Mouse (Mus musculus) heart, postnatal 36 days (tissue): Measurements from ENCODE around the gene Ccdc73. TPM values are rescaled to one million over a fixed set of nuclear protein-coding genes. Genes with fewer than 3 reads are reported as not detected.
"Not testable (repeated sequence)": the region's sequence is repeated elsewhere in the genome, so short reads cannot be mapped to it uniquely, and the experiment has no call there.

Experiments used
- DNase-seq, 2 experiments: peaks; one replicate each; pipeline ENCODE4 v3.0.0; 2021 to 2022
- intact Hi-C: fragments of 180-260 bp; cut with DNase I; formaldehyde crosslinking; loops from one replicate; pipeline ENCODE4 v1.15.1; 2025
- total RNA-seq, 2 experiments: library from RNA; stranded (reverse); gene quantifications; 2 replicates each; pipeline ENCODE4 v1.2.3; 2021

Ccdc73 gene
- total RNA-seq, 2 experiments from 2014 or later, result 3.1 to 4.8 TPM

DNA sequence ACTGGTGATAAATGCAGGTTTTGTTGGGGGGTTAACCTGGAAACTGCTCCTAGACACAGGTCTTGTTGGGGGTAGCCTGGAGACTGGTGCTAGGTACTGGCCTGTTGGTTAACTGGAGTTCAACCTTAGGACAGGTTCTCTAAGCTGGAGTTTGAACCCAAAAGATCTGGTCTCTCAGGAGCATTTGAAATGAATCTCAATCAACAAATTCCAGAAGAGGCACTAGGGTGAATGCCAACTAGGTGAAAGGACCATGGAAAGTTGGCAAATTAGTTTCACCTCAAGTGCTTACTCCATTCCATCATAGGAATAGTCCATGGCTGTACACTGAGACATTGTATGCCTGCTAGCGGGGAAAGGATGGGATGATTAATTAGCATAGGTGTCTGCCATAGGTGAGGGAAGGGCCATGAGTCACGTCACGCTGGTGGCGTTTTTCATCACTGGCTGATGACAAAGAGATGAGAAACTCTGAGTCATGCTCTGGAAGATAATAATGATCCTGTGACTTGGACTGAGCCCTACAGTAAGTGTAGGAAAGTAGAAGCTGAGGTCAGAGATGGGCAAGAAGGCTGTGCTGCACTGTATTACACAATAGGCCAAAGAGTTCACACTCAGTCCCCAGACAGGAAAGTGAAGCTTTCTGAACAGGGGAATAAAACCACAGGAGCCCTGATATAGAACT, 3.3 kb upstream of the Ccdc73 start:
- intact Hi-C loops, result no loop called here
- DNase-seq, result peak in 1 of 2 experiments; percentile 9

DNA sequence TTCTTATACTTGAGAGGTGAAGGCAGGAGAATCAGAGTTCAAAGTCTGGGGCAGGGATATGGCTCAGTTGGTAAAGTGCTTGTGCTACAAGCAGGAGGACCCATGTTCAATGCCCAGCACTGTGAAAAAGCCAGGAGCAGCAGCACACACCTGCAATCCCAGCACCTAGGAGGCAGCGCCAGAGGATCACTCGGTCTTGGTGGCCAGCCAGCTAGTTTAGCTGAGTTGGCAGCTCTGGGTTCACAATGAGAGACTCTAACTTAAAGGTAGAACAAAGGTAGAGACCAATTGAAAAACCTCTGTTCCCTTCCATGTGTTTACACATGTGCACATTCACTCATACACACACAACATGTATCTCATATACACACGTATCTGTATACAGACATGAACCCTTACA, 1.5 kb downstream of the Ccdc73 start:
- intact Hi-C loops, result no loop called here
- DNase-seq, result no peak

- intact Hi-C loops, result no loop called here
- no peak for DNase-seq
Observed at GRCm38 (mm10) chr2:104878794-104879193, 11.2 kb downstream of the Ccdc73 start.

DNA sequence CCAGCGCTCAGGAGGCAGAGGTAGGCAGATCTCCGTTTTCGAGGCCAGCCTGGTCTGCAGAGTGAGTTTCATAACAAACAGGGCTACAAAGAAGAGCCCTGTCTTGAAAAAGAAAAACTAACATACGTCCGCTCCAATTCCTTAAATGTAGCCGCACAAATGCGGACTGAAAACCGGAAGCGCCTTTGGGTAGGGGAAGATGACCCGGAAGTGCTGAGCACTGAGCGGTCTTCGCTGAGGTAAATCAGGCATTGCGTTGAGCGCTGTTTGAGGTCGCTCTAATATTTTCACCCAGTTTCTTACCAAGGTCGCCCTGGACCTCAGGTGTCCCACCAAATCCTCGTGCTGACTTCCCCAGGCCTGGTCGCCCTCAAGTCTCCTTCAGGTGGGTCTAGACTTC, 18.5 kb downstream of the Ccdc73 start:
- intact Hi-C loops, result no loop called here
- DNase-seq, result no peak

DNA sequence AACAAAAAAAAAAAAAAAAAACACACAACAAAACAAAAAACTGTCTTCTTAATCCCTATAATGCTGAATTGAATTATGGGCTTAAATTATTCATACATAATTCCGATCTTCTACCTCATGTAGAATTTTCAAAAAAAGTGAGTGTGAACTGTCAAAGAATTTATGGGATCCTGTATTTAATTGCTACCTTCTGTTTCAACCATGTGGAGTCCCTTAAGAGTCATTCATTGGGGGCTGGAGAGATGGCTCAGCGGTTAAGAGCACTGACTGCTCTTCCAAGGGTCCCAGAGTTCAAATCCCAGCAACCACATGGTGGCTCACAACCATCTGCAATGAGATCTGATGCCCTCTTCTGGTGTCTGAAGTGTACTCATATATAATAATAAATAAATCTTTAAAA, 19.7 kb downstream of the Ccdc73 start:
- DNase-seq, intact Hi-C loops: not testable (repeated sequence)

- intact Hi-C loops, result loop anchor here (1.0 to 2.0 kb wide), 2 partner anchors 301 to 342 kb away; no protein-coding TSS in a partner anchor
- peak; percentile 67 to 82 for DNase-seq
Observed at GRCm38 (mm10) chr2:104887882-104888566, 20.4 kb downstream of the Ccdc73 start.

- no peak for DNase-seq
- intact Hi-C loops, result no loop called here
Observed at GRCm38 (mm10) chr2:104899975-104900374, 32.4 kb downstream of the Ccdc73 start.

DNA sequence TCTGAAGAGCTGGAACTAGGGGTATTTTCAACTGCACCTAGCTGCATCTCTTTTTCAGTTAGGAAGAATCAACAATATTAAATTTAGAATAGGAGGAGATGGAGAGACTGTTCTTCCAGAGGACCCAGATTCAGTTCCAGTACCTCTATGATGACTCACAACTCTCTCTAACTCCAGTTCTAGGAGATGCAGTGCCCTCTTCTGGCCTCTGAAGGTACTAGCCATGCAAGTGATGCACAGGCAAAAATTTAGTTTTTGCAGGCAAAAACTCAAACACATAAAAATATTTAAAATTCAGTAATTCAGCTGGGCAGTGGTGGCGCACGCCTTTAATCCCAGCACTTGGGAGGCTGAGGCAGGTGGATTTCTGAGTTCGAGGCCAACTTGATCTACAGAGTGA, 48.1 kb downstream of the Ccdc73 start:
- intact Hi-C loops, result no loop called here
- no peak for DNase-seq

- intact Hi-C loops, result no loop called here
- DNase-seq, result no peak
Observed at GRCm38 (mm10) chr2:104964492-104964891, 96.9 kb downstream of the Ccdc73 start.

GRCm38 (mm10) chr2:104981712-104982111, 114.1 kb downstream of the Ccdc73 start:
- DNase-seq, result no peak
- intact Hi-C loops, result no loop called here

GRCm38 (mm10) chr2:104985796-104986195, 118.2 kb downstream of the Ccdc73 start:
- intact Hi-C loops, result no loop called here
- DNase-seq, result no peak

DNA sequence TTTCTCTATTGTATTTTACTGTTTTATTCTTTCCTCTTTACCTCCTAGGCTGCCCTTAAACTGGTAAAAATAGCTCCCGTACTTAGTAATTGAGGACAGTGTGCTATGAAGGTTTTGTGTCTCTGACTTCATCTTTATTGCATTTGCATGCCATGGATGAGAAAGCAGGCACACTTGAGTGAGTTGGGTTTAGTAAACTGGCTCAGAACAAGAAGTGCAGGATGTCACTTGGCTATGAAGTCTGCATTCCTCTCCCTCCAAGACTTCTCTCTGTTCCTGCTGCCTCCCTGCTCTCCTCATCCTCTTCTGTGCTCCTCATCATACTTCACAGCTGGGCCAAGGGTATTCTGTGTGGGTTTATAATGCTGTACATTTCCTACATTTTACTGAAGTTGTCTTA, 121.4 kb downstream of the Ccdc73 start:
- intact Hi-C loops, result no loop called here

DNA sequence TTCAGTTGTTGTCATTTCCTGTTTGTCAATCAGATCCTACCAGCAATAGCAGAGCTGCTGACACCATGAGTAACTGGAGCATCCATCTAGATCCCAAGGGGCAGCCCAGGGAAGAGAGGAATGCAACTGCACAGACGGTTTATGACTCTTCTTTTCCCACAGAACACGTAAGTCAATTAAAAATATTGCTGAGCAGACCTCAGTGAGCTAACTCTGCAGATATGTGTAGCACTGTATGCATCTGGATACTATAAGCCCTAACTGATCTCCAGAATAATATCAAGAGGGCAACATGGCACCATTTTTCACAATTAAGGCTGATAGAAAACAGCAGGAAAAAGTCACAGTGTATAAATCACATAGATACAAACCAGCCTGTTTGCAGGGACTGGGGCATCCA, 126.8 kb downstream of the Ccdc73 start:
- intact Hi-C loops, result no loop called here

More for the DNA sequence above, 121.4 kb downstream of the Ccdc73 start:
- no peak for DNase-seq

DNA sequence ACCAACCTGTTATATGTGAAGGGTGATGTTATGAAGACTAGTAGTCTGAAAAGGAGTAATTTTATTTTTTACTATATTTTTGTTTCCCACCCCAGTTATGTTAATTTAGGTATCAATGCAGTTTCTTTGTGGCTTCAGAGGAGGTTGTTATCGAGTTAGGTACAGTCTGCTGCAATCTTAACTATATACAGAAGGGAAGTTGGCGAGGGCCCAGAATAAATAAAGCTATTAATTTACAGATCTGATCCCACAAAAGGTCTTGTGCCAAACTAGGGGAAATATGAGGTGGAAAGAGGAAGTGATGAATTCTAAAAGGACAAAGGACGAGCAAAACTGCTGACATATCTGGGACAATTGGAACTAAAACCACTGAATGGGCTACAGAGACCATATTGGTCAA, 128.6 kb downstream of the Ccdc73 start:
- DNase-seq, result no peak
- intact Hi-C loops, result no loop called here

More for the DNA sequence above, 126.8 kb downstream of the Ccdc73 start:
- no peak for DNase-seq

- DNase-seq, result no peak
Observed at GRCm38 (mm10) chr2:105007236-105007635, 139.6 kb downstream of the Ccdc73 start.

DNA sequence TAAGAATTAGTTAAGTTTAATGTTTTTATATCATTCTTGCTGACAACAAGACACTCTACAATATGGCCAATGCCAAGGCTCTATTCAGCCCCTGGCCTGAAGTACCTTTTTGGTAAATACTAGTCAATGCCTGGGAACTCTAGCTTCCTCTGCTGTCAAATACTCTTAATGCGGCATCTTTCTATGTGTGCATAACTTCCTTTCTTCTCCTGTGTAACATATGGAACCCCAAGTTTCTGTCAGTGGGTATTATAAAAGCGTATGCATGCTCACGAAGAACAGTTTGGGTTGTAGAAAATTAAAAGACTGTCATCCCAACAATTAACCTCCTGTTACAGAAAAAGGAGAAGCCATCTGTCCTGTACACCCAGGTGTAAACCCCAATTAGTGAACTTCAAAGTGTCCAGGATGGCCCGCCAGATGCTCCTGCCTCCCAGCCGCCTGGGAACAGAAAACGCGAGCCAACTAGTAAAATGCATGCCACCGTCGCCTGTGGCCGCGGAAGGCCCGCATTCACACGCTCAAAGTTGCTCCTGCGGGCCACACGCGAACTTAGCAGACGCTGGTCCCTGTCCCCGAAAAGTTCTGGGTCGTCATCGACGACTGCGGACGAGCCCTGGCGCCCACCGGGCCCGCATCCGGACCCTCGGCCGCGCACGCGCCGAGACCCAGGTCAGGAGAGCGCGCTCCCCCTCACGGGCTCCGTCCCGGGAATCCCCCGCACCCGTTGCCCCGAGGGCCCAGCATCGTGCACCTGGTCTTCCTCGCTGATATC, 148.8 kb downstream of the Ccdc73 start:
- intact Hi-C loops, result loop anchor here (5.0 kb wide), 3 partner anchors 111 to 216 kb away; partner anchors contain the start of gene Wt1
- DNase-seq, result no peak

More at GRCm38 (mm10) chr2:105007236-105007635, 139.6 kb downstream of the Ccdc73 start:
- intact Hi-C loops, result no loop called here

- DNase-seq, result peak; percentile 93 to 94
- intact Hi-C loops, result loop anchor here (5.0 kb wide), 3 partner anchors 110 to 215 kb away; partner anchors contain the start of gene Wt1
Observed at GRCm38 (mm10) chr2:105016967-105017287, 149.3 kb downstream of the Ccdc73 start, which contains the start of gene Eif3m. Gene Eif3m, minus strand, starts transcription at chr2:105017080.

GRCm38 (mm10) chr2:105017802-105018201, 150.2 kb downstream of the Ccdc73 start:
- DNase-seq, result no peak
- intact Hi-C loops, result loop anchor here (5.0 kb wide), 3 partner anchors 109 to 214 kb away; partner anchors contain the start of gene Wt1

GRCm38 (mm10) chr2:105019457-105019856, 151.9 kb downstream of the Ccdc73 start:
- intact Hi-C loops, result loop anchor here (5.0 kb wide), 3 partner anchors 108 to 213 kb away; partner anchors contain the start of gene Wt1
- no peak for DNase-seq

DNA sequence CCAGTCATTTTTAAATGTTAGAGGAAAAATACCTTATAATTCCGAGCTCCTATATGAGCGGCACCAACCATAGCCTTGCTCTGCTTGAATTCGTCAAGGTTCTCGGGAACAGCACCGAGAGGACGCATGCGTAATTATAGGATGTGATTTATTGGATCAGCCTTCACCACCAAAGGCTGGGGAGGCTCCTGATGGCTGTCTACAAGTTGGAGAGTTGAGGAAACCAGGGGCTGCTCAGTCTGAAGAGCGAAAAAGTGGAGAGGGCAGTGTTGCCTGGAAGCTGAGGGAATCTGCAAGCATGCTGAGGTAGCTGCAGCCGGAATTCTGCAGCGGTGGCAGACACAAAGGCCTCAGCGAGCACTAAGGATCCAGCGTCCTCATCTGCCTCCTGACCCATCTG, 153.7 kb downstream of the Ccdc73 start:
- DNase-seq, result no peak
- intact Hi-C loops, result no loop called here

GRCm38 (mm10) chr2:105021836-105022235, 154.2 kb downstream of the Ccdc73 start:
- intact Hi-C loops, result no loop called here
- no peak for DNase-seq
